Mouse (Mus musculus): ENCODE results near the gene Ppp2r5d.

Ppp2r5d gene

GRCm38 (mm10) chr17:46680760-46681373 lies 24.0 kb downstream of the Ppp2r5d start, which contains the start of gene Klhdc3:
Gene Klhdc3 (minus strand): TSS chr17:46680914.
- DNase-seq (ENCODE audit: low read depth, low spot score), result peak; percentile 99

- peak; percentile 81 for DNase-seq (ENCODE audit: low read depth, low spot score)
These were observed 24.8 kb downstream of the Ppp2r5d start for GRCm38 (mm10) chr17:46679843-46680759.

GRCm38 (mm10) chr17:46678911-46679310 lies 26.0 kb downstream of the Ppp2r5d start:
- no peak for DNase-seq (ENCODE audit: low read depth, low spot score)

- no peak for DNase-seq (ENCODE audit: low read depth, low spot score)
These were observed 26.5 kb downstream of the Ppp2r5d start, which contains the start of gene Mea1 for GRCm38 (mm10) chr17:46678416-46678815. Gene Mea1 (plus strand): TSS chr17:46678793.

GRCm38 (mm10) chr17:46674530-46675283 lies 30.2 kb downstream of the Ppp2r5d start:
- no peak for DNase-seq (ENCODE audit: low read depth, low spot score)

- DNase-seq (ENCODE audit: low read depth, low spot score), result peak; percentile 97
These were observed 30.9 kb downstream of the Ppp2r5d start, which contains the start of gene Rrp36 for GRCm38 (mm10) chr17:46673850-46674529. Gene Rrp36 (minus strand): TSS chr17:46674352.

GRCm38 (mm10) chr17:46669911-46670310 lies 35.0 kb downstream of the Ppp2r5d start:
- DNase-seq (ENCODE audit: low read depth, low spot score), result no peak

- peak; percentile 66 for DNase-seq (ENCODE audit: low read depth, low spot score)
These were observed 37.2 kb downstream of the Ppp2r5d start for GRCm38 (mm10) chr17:46667712-46668111.

GRCm38 (mm10) chr17:46662730-46663129 lies 42.2 kb downstream of the Ppp2r5d start:
- no peak for DNase-seq (ENCODE audit: low read depth, low spot score)

- no peak for DNase-seq (ENCODE audit: low read depth, low spot score)
These were observed 42.9 kb downstream of the Ppp2r5d start for GRCm38 (mm10) chr17:46661981-46662380.

GRCm38 (mm10) chr17:46661351-46661750 lies 43.6 kb downstream of the Ppp2r5d start:
- DNase-seq (ENCODE audit: low read depth, low spot score), result no peak

- no peak for DNase-seq (ENCODE audit: low read depth, low spot score)
These were observed 48.9 kb downstream of the Ppp2r5d start for GRCm38 (mm10) chr17:46656054-46656453.

- DNase-seq (ENCODE audit: low read depth, low spot score), result no peak
These were observed 53.0 kb downstream of the Ppp2r5d start for GRCm38 (mm10) chr17:46651755-46652547.

GRCm38 (mm10) chr17:46651292-46651691 lies 53.6 kb downstream of the Ppp2r5d start:
- no peak for DNase-seq (ENCODE audit: low read depth, low spot score)

GRCm38 (mm10) chr17:46650232-46651031 lies 54.5 kb downstream of the Ppp2r5d start, which contains the start of gene Cul7:
Gene Cul7 (plus strand): TSS chr17:46650337.
- DNase-seq (ENCODE audit: low read depth, low spot score), result peak; percentile 97

GRCm38 (mm10) chr17:46649811-46650210 lies 55.1 kb downstream of the Ppp2r5d start:
- no peak for DNase-seq (ENCODE audit: low read depth, low spot score)

GRCm38 (mm10) chr17:46648436-46648835 lies 56.5 kb downstream of the Ppp2r5d start:
- no peak for DNase-seq (ENCODE audit: low read depth, low spot score)

GRCm38 (mm10) chr17:46647279-46647678 lies 57.6 kb downstream of the Ppp2r5d start:
- DNase-seq (ENCODE audit: low read depth, low spot score), result no peak

- DNase-seq (ENCODE audit: low read depth, low spot score), result no peak
These were observed 58.6 kb downstream of the Ppp2r5d start for GRCm38 (mm10) chr17:46646322-46646662.
